Mouse (Mus musculus) testis, adult 2 months (tissue): ENCODE results near the gene Gnai1. TPM values are rescaled to one million over a fixed set of nuclear protein-coding genes. Genes with fewer than 3 reads are reported as not detected.
"Not testable (repeated sequence)": the region's sequence is repeated elsewhere in the genome, so short reads cannot be mapped to it uniquely, and the experiment has no call there.

ENCODE experiments used
- H3K27ac ChIP-seq: fragments of 200-500 bp; 2 replicates; pipeline ENCODE4 v1.5.1; 2012; ENCODE audit warnings: low read depth, low read length; ENCODE audit not compliant: control insufficient read depth, insufficient read depth
- H3K27me3 ChIP-seq: fragments of 200-500 bp; 2 replicates; pipeline ENCODE4 v1.6.1; 2012; ENCODE audit warnings: mild to moderate bottlenecking, low read length, moderate library complexity; ENCODE audit not compliant: control insufficient read depth, insufficient read depth
- H3K36me3 ChIP-seq: fragments of 200-500 bp; 2 replicates; pipeline ENCODE4 v1.6.1; 2012; ENCODE audit warnings: mild to moderate bottlenecking, low read length; ENCODE audit not compliant: control insufficient read depth, insufficient read depth
- H3K4me1 ChIP-seq: fragments of 200-500 bp; 2 replicates; pipeline ENCODE4 v1.6.1; 2012; ENCODE audit warnings: low read length; ENCODE audit not compliant: control insufficient read depth, insufficient read depth
- H3K4me3 ChIP-seq: fragments of 200-500 bp; 2 replicates; pipeline ENCODE4 v1.5.1; 2012; ENCODE audit warnings: low read depth, mild to moderate bottlenecking, low read length, moderate library complexity, mixed read lengths; ENCODE audit not compliant: control insufficient read depth
- CTCF ChIP-seq: fragments of 200-500 bp; IDR thresholded peaks from 2 replicates; pipeline ENCODE4 v1.5.1; 2012; ENCODE audit warnings: low read depth, mild to moderate bottlenecking, inconsistent platforms, low read length, moderate library complexity; ENCODE audit not compliant: control insufficient read depth, insufficient read depth, insufficient replicate concordance
- POLR2A ChIP-seq: fragments of 200-500 bp; IDR thresholded peaks from 2 replicates; pipeline ENCODE4 v1.6.1; 2012; ENCODE audit warnings: low read depth, mild to moderate bottlenecking, inconsistent platforms, low read length, moderate library complexity; ENCODE audit not compliant: control insufficient read depth
- polyA plus RNA-seq: library from polyadenylated mRNA; depleted of rRNA; stranded (reverse); fragments of >200 nt; gene quantifications from 2 replicates; pipeline ENCODE4 v1.2.3, GENCODE M21; 2012

Gene Gnai1
- polyA plus RNA-seq, 1 experiment = 2.5 TPM

GRCm38 (mm10) chr5:18347297-18347696, 12.9 kb downstream of the Gnai1 start:
- Histone ChIP-seq H3K4me1 (no peaks in the 10 kb centered on the region), H3K4me3 (no peak overlapping the region), H3K36me3 (no peaks in the 10 kb centered on the region), H3K27me3 (no peaks in the 10 kb centered on the region), H3K27ac (no peak overlapping the region)
- TF ChIP-seq POLR2A (no peak), CTCF (no peak)

- H3K4me1 ChIP-seq = no peaks in the 10 kb centered on the region
- no peak overlapping the region for H3K27ac ChIP-seq
- no peak overlapping the region for H3K4me3 ChIP-seq
- TF ChIP-seq CTCF (no peak), POLR2A (no peak)
- no peaks in the 10 kb centered on the region for H3K27me3 ChIP-seq
- H3K36me3 ChIP-seq = no peaks in the 10 kb centered on the region
Observed at GRCm38 (mm10) chr5:18343455-18344142, 16.6 kb downstream of the Gnai1 start.

- H3K27ac ChIP-seq = no peak overlapping the region
- TF ChIP-seq POLR2A (no peak), CTCF (no peak)
- H3K4me1 ChIP-seq = no peaks in the 10 kb centered on the region
- no peaks in the 10 kb centered on the region for H3K27me3 ChIP-seq
- no peaks in the 10 kb centered on the region for H3K36me3 ChIP-seq
- no peak overlapping the region for H3K4me3 ChIP-seq
Observed at GRCm38 (mm10) chr5:18342765-18343454, 17.2 kb downstream of the Gnai1 start.

- H3K4me3 ChIP-seq, H3K36me3 ChIP-seq: not testable (repeated sequence)
Observed at GRCm38 (mm10) chr5:18341876-18342275, 18.3 kb downstream of the Gnai1 start.

GRCm38 (mm10) chr5:18332256-18332655, 27.9 kb downstream of the Gnai1 start:
- H3K27ac ChIP-seq = no peak overlapping the region
- no peaks in the 10 kb centered on the region for H3K27me3 ChIP-seq
- H3K4me3 ChIP-seq = no peak overlapping the region
- H3K4me1 ChIP-seq = no peaks in the 10 kb centered on the region
- H3K36me3 ChIP-seq = no peaks in the 10 kb centered on the region
- TF ChIP-seq CTCF (no peak), POLR2A (no peak)

More at GRCm38 (mm10) chr5:18341876-18342275, 18.3 kb downstream of the Gnai1 start:
- not testable (repeated sequence) for H3K27me3 ChIP-seq, H3K27ac ChIP-seq, H3K4me1 ChIP-seq

- Histone ChIP-seq H3K36me3 (no peaks in the 10 kb centered on the region), H3K27me3 (no peaks in the 10 kb centered on the region), H3K27ac (no peak overlapping the region), H3K4me1 (no peaks in the 10 kb centered on the region), H3K4me3 (no peak overlapping the region)
- TF ChIP-seq CTCF = no peak
Observed at GRCm38 (mm10) chr5:18330726-18331125, 29.4 kb downstream of the Gnai1 start.

- Histone ChIP-seq H3K4me3 (no peak overlapping the region), H3K27ac (no peak overlapping the region), H3K4me1 (no peaks in the 10 kb centered on the region), H3K27me3 (no peaks in the 10 kb centered on the region), H3K36me3 (no peaks in the 10 kb centered on the region)
- TF ChIP-seq CTCF (no peak), POLR2A (no peak)
Observed at GRCm38 (mm10) chr5:18326159-18326558, 34.0 kb downstream of the Gnai1 start.
